Mouse (Mus musculus): ENCODE data around the gene Nr4a3. TPM values are rescaled to one million over a fixed set of nuclear protein-coding genes. Genes with fewer than 3 reads are reported as not detected.

The Nr4a3 gene
- total RNA-seq, 1 experiment: 0.09 TPM

- Histone ChIP-seq H3K4me1 (ENCODE audit: control insufficient read depth in 2 of 2, insufficient read depth in 2 of 2, low read length in 2 of 2, poor library complexity in 1 of 2) (no peaks in the 10 kb centered on the region), H3K27ac (ENCODE audit: insufficient read depth, low read depth, low read length, poor library complexity, severe bottlenecking) (no peak overlapping the region), H3K4me3 (ENCODE audit: insufficient read depth in 1 of 2, low read depth in 1 of 2, low read length in 2 of 2, poor library complexity in 1 of 2, severe bottlenecking in 1 of 2) (no peak overlapping the region), H3K9ac (ENCODE audit: insufficient read depth, low read depth, low read length, poor library complexity, severe bottlenecking) (no peak overlapping the region), H3K9me3 (ENCODE audit: control insufficient read depth, insufficient read depth, low read depth, low read length) (no peaks in the 10 kb centered on the region), H3K36me3 (ENCODE audit: control insufficient read depth, insufficient read depth, low read length, poor library complexity, severe bottlenecking) (no peaks in the 10 kb centered on the region)
- in situ Hi-C loops (cut with MboI; ENCODE audit: low sequenced_read_pairs in 2 of 2, unreplicated experiment in 2 of 2): no loop called here
- no peak for TF ChIP-seq HCFC1 (IDR thresholded peaks at IDR 0.05; ENCODE audit: borderline replicate concordance, insufficient read depth, low read length)
- no peak for TF ChIP-seq ZC3H11A (IDR thresholded peaks at IDR 0.05; ENCODE audit: borderline replicate concordance, low read depth, low read length)
- TF ChIP-seq ZNF384 (IDR thresholded peaks at IDR 0.05; ENCODE audit: low read depth, low read length): no peak
- TF ChIP-seq CHD2 (IDR thresholded peaks at IDR 0.05; ENCODE audit: low read depth, low read length): no peak
- TF ChIP-seq MAFK (IDR thresholded peaks at IDR 0.05; ENCODE audit: insufficient read depth, low read depth, low read length): no peak
- no peak for DNase-seq (ENCODE audit: low read depth, low spot score)
Measured at GRCm38 (mm10) chr4:48093221-48093620, 48.3 kb downstream of the Nr4a3 start.

DNA sequence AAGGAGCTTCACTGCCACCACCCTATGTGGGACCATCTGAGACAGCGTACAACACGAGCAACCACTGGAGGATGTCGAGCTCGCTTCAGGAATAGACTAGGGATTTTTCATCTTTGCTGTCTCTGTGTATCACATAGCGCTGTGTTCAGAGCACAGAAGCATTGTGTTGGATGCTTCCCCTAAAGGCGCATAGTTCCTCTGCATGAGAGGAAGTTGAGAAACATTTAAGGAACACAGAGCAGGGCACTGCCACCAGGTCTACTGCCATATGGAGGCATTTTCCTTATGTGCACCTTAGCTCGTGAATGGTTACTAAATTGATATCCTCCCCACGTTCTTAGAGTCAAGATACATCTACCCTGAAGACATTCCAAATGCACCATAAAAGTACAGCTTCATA, 55.3 kb downstream of the Nr4a3 start:
- TF ChIP-seq HCFC1 (IDR thresholded peaks at IDR 0.05; ENCODE audit: borderline replicate concordance, insufficient read depth, low read length) (no peak), CHD2 (IDR thresholded peaks at IDR 0.05; ENCODE audit: low read depth, low read length) (no peak), ZC3H11A (IDR thresholded peaks at IDR 0.05; ENCODE audit: borderline replicate concordance, low read depth, low read length) (no peak), MAFK (IDR thresholded peaks at IDR 0.05; ENCODE audit: insufficient read depth, low read depth, low read length) (no peak), ZNF384 (IDR thresholded peaks at IDR 0.05; ENCODE audit: low read depth, low read length) (no peak)
- in situ Hi-C loops (cut with MboI; ENCODE audit: low sequenced_read_pairs in 2 of 2, unreplicated experiment in 2 of 2): no loop called here
- Histone ChIP-seq H3K4me3 (ENCODE audit: insufficient read depth in 1 of 2, low read depth in 1 of 2, low read length in 2 of 2, poor library complexity in 1 of 2, severe bottlenecking in 1 of 2) (no peak overlapping the region), H3K9ac (ENCODE audit: insufficient read depth, low read depth, low read length, poor library complexity, severe bottlenecking) (no peak overlapping the region), H3K4me1 (ENCODE audit: control insufficient read depth in 2 of 2, insufficient read depth in 2 of 2, low read length in 2 of 2, poor library complexity in 1 of 2) (no peaks in the 10 kb centered on the region), H3K27ac (ENCODE audit: insufficient read depth, low read depth, low read length, poor library complexity, severe bottlenecking) (no peak overlapping the region), H3K9me3 (ENCODE audit: control insufficient read depth, insufficient read depth, low read depth, low read length) (no peaks in the 10 kb centered on the region), H3K36me3 (ENCODE audit: control insufficient read depth, insufficient read depth, low read length, poor library complexity, severe bottlenecking) (no peaks in the 10 kb centered on the region)
- DNase-seq (ENCODE audit: low read depth, low spot score): no peak

GRCm38 (mm10) chr4:48101981-48102380, 57.0 kb downstream of the Nr4a3 start:
- Histone ChIP-seq H3K27ac (ENCODE audit: insufficient read depth, low read depth, low read length, poor library complexity, severe bottlenecking) (no peak overlapping the region), H3K9me3 (ENCODE audit: control insufficient read depth, insufficient read depth, low read depth, low read length) (no peaks in the 10 kb centered on the region), H3K36me3 (ENCODE audit: control insufficient read depth, insufficient read depth, low read length, poor library complexity, severe bottlenecking) (no peaks in the 10 kb centered on the region), H3K9ac (ENCODE audit: insufficient read depth, low read depth, low read length, poor library complexity, severe bottlenecking) (no peak overlapping the region), H3K4me3 (ENCODE audit: insufficient read depth in 1 of 2, low read depth in 1 of 2, low read length in 2 of 2, poor library complexity in 1 of 2, severe bottlenecking in 1 of 2) (no peak overlapping the region), H3K4me1 (ENCODE audit: control insufficient read depth in 2 of 2, insufficient read depth in 2 of 2, low read length in 2 of 2, poor library complexity in 1 of 2) (no peaks in the 10 kb centered on the region)
- no peak for DNase-seq (ENCODE audit: low read depth, low spot score)
- TF ChIP-seq CHD2 (IDR thresholded peaks at IDR 0.05; ENCODE audit: low read depth, low read length) (no peak), HCFC1 (IDR thresholded peaks at IDR 0.05; ENCODE audit: borderline replicate concordance, insufficient read depth, low read length) (no peak)
- in situ Hi-C loops (cut with MboI; ENCODE audit: low sequenced_read_pairs in 2 of 2, unreplicated experiment in 2 of 2): no loop called here

DNA sequence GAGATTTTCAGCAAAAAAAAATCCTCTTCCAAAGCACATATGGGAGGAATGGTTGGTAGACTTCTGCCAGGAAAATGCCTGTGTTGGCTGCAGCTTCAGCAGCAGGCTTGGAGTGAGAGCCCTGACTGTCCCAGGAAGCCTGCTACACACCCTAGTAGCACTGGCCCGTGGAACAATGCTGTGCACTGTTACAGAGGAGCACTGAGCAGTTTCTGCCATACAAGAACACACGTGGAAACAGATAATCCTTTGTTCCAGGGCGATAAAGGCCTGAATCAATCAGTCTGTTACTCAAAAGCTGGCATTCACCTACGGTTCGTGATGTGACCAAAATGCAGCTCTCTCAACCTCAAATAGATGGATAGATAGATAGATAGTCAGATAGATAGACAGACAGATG, 60.4 kb downstream of the Nr4a3 start:
- TF ChIP-seq MAFK (IDR thresholded peaks at IDR 0.05; ENCODE audit: insufficient read depth, low read depth, low read length) (no peak), ZC3H11A (IDR thresholded peaks at IDR 0.05; ENCODE audit: borderline replicate concordance, low read depth, low read length) (no peak), CHD2 (IDR thresholded peaks at IDR 0.05; ENCODE audit: low read depth, low read length) (no peak), ZNF384 (IDR thresholded peaks at IDR 0.05; ENCODE audit: low read depth, low read length) (no peak), HCFC1 (IDR thresholded peaks at IDR 0.05; ENCODE audit: borderline replicate concordance, insufficient read depth, low read length) (no peak)
- Histone ChIP-seq H3K9me3 (ENCODE audit: control insufficient read depth, insufficient read depth, low read depth, low read length) (no peaks in the 10 kb centered on the region), H3K27ac (ENCODE audit: insufficient read depth, low read depth, low read length, poor library complexity, severe bottlenecking) (no peak overlapping the region), H3K4me1 (ENCODE audit: control insufficient read depth in 2 of 2, insufficient read depth in 2 of 2, low read length in 2 of 2, poor library complexity in 1 of 2) (no peaks in the 10 kb centered on the region), H3K36me3 (ENCODE audit: control insufficient read depth, insufficient read depth, low read length, poor library complexity, severe bottlenecking) (no peaks in the 10 kb centered on the region), H3K4me3 (ENCODE audit: insufficient read depth in 1 of 2, low read depth in 1 of 2, low read length in 2 of 2, poor library complexity in 1 of 2, severe bottlenecking in 1 of 2) (no peak overlapping the region), H3K9ac (ENCODE audit: insufficient read depth, low read depth, low read length, poor library complexity, severe bottlenecking) (no peak overlapping the region)
- no peak for DNase-seq (ENCODE audit: low read depth, low spot score)
- in situ Hi-C loops (cut with MboI; ENCODE audit: low sequenced_read_pairs in 2 of 2, unreplicated experiment in 2 of 2): no loop called here

DNA sequence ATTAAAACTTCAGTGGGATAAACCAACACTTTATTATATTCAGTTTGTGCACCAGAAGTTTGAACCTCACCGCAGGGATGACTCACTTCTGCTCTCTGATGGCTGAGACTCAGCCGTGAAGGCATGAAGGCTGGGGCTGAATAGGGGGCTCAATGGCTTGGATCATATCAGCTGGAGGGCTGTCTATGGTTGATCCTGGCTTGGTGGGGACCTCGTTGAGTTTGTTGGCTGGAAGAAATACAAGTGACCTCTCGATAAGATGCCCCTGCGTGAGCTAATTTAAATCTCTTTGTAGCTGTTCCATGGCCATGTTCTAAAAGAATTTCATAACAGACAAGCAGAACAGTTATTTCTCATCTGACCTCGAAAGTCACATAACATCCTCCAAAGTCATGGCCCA, 62.1 kb downstream of the Nr4a3 start:
- H3K9ac ChIP-seq (ENCODE audit: insufficient read depth, low read depth, low read length, poor library complexity, severe bottlenecking): no peak overlapping the region
- in situ Hi-C loops (cut with MboI; ENCODE audit: low sequenced_read_pairs in 2 of 2, unreplicated experiment in 2 of 2): no loop called here

More for the DNA sequence above, 62.1 kb downstream of the Nr4a3 start:
- Histone ChIP-seq H3K4me1 (ENCODE audit: control insufficient read depth in 2 of 2, insufficient read depth in 2 of 2, low read length in 2 of 2, poor library complexity in 1 of 2) (no peaks in the 10 kb centered on the region), H3K4me3 (ENCODE audit: insufficient read depth in 1 of 2, low read depth in 1 of 2, low read length in 2 of 2, poor library complexity in 1 of 2, severe bottlenecking in 1 of 2) (no peak overlapping the region), H3K9me3 (ENCODE audit: control insufficient read depth, insufficient read depth, low read depth, low read length) (no peaks in the 10 kb centered on the region), H3K27ac (ENCODE audit: insufficient read depth, low read depth, low read length, poor library complexity, severe bottlenecking) (no peak overlapping the region), H3K36me3 (ENCODE audit: control insufficient read depth, insufficient read depth, low read length, poor library complexity, severe bottlenecking) (no peaks in the 10 kb centered on the region)
- no peak for DNase-seq (ENCODE audit: low read depth, low spot score)
- TF ChIP-seq HCFC1 (IDR thresholded peaks at IDR 0.05; ENCODE audit: borderline replicate concordance, insufficient read depth, low read length) (no peak), CHD2 (IDR thresholded peaks at IDR 0.05; ENCODE audit: low read depth, low read length) (no peak), ZC3H11A (IDR thresholded peaks at IDR 0.05; ENCODE audit: borderline replicate concordance, low read depth, low read length) (no peak), ZNF384 (IDR thresholded peaks at IDR 0.05; ENCODE audit: low read depth, low read length) (no peak), MAFK (IDR thresholded peaks at IDR 0.05; ENCODE audit: insufficient read depth, low read depth, low read length) (no peak)

All from ES-E14 (cell line).